Mouse (Mus musculus) adrenal gland, postnatal 25 days (tissue): ENCODE measurements at regions not wholly inside any gene's neighbourhood (a gene's known extent, or its start where the extent isn't known, plus 50 kb on each side); places are given as distances from the start of the nearest gene placed in this dataset.

Experiments used
- DNase-seq: peaks from one replicate; pipeline ENCODE4 v3.0.0; 2021; ENCODE audit warnings: mixed read lengths

- no peak for DNase-seq
Measured at GRCm38 (mm10) chr9:61092834-61093479, 279.2 kb upstream of the Tle3 start.

- no peak for DNase-seq
Measured at GRCm38 (mm10) chr9:61095069-61095775, 276.9 kb upstream of the Tle3 start.

GRCm38 (mm10) chr9:61101741-61102450 is 270.3 kb upstream of the Tle3 start:
- no peak for DNase-seq

GRCm38 (mm10) chr9:61102451-61103358 is 269.5 kb upstream of the Tle3 start:
- no peak for DNase-seq

- DNase-seq = no peak
Measured at GRCm38 (mm10) chr9:61105550-61106280, 266.5 kb upstream of the Tle3 start.

- DNase-seq = no peak
Measured at GRCm38 (mm10) chr9:61109519-61110285, 262.5 kb upstream of the Tle3 start.

- DNase-seq = no peak
Measured at GRCm38 (mm10) chr9:61111206-61111605, 261.0 kb upstream of the Tle3 start.

- DNase-seq = no peak
Measured at GRCm38 (mm10) chr9:61111733-61112415, 260.3 kb upstream of the Tle3 start.

- no peak for DNase-seq
Measured at GRCm38 (mm10) chr9:61119252-61119651, 252.9 kb upstream of the Tle3 start.

- no peak for DNase-seq
Measured at GRCm38 (mm10) chr9:61120531-61120930, 251.6 kb upstream of the Tle3 start.

GRCm38 (mm10) chr9:61120931-61121391 is 251.2 kb upstream of the Tle3 start:
- DNase-seq = peak; percentile 52

GRCm38 (mm10) chr9:61123431-61123830 is 248.7 kb upstream of the Tle3 start:
- DNase-seq = no peak

GRCm38 (mm10) chr9:61125769-61126168 is 246.4 kb upstream of the Tle3 start:
- no peak for DNase-seq

- DNase-seq = no peak
Measured at GRCm38 (mm10) chr9:61128077-61128476, 244.1 kb upstream of the Tle3 start.

GRCm38 (mm10) chr9:61129186-61129585 is 243.0 kb upstream of the Tle3 start:
- no peak for DNase-seq

- DNase-seq = no peak
Measured at GRCm38 (mm10) chr9:61130877-61131276, 241.3 kb upstream of the Tle3 start.

- DNase-seq = no peak
Measured at GRCm38 (mm10) chr9:61135263-61135882, 236.8 kb upstream of the Tle3 start.

GRCm38 (mm10) chr9:61135917-61136316 is 236.2 kb upstream of the Tle3 start:
- DNase-seq = no peak

GRCm38 (mm10) chr9:61138741-61139368 is 233.3 kb upstream of the Tle3 start:
- peak; percentile 23 for DNase-seq
